Mouse (Mus musculus): Measurements from ENCODE around the gene Serpinb6c. TPM values are rescaled to one million over a fixed set of nuclear protein-coding genes. Genes with fewer than 3 reads are reported as not detected.

Gene Serpinb6c
- total RNA-seq, 1 experiment from 2014 or later, result not detected

Other genes starting within 250 kb of the Serpinb6c start
- not detected in 2 replicates for gene Serpinb6d, start 244.3 kb downstream of the Serpinb6c start, total RNA-seq (2017)
- not detected in 2 replicates for gene Serpinb6e, start 62.3 kb downstream of the Serpinb6c start, total RNA-seq (2017)
- 25.9 and 29.3 TPM in 2 replicates for gene Nqo2, start 59.0 kb upstream of the Serpinb6c start, total RNA-seq (2017)
- 43.0 and 47.0 TPM in 2 replicates for gene Ripk1, start 96.7 kb upstream of the Serpinb6c start, total RNA-seq (2017)
- gene Serpinb6a, start 97.1 kb upstream of the Serpinb6c start, total RNA-seq (2017), result 15.1 and 16.4 TPM in 2 replicates
- 25.9 and 51.3 TPM in 2 replicates for gene Bphl, start 131.9 kb upstream of the Serpinb6c start, total RNA-seq (2017)
- 8.1 and 15.1 TPM in 2 replicates for gene Tubb2a, start 172.3 kb upstream of the Serpinb6c start, total RNA-seq (2017)
- gene Tubb2b, start 224.8 kb upstream of the Serpinb6c start, total RNA-seq (2017), result not detected in 2 replicates